In the genomic region with DNA sequence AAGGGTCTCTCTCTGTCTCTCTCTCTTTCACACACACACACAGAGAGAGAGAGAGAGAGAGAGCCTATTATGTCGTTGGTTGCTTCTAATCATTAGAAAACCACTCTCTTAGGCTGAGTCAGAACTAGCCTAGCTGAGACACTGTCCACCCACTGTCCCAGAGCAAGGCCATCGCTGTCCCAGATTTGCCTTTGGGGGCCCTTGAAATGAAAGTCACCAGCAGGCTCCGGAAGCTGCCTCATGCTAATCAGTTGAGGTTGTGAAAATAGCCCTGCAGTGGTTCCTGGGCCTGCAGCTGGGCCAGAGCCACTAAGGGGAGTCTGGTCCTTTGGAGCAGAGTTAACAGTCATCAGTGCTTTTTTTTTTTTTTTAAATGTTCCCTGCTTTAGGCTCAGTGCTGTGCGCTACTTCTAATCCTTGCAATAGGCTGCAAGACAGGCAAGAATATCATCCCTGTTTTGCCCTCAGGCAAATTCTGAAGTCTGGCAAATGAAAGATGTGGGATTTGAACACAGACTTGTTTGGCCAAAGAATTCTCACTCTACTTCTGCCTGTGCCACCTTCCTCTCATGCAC, we compare ENCODE assay signal across 29 mouse cellular contexts.
A peak's percentile ranks its signal among the peaks of the same experiment; 100 is the strongest.
DNase-seq lines count a peak whose midpoint lies in the region; ATAC-seq lines count a peak whose summit lies in the region.
"Had no signal": no experiment of that assay in that cellular context is flagged by ENCODE, and none has a peak within 500 bp of the region (broad histone marks: within the 10 kb centered on the region; RNA-seq: fewer than 3 reads in every experiment).

No protein-coding gene starts in this region.

- peaks cover 4% of the 10 kb centered on the region; the same call in 1 of the 2 replicates for H3K27me3 ChIP-seq in heart, embryonic 15.5 days
- H3K27me3 ChIP-seq in heart, embryonic 10.5 days (ENCODE audit: insufficient read depth, poor library complexity, severe bottlenecking): peaks cover 25% of the 10 kb centered on the region

- no peak overlapping the region for H3K4me2 ChIP-seq in heart, embryonic 15.5 days
- H3K4me2 ChIP-seq: hindbrain, embryonic 14.5 days; limb, embryonic 13.5 days; liver, embryonic 11.5 days; lung, embryonic 15.5 days; midbrain, embryonic 11.5 days; neural tube, embryonic 12.5 days had no signal

- no peak for ATAC-seq in heart, embryonic 15.5 days (replicated peaks; ENCODE audit: insufficient number of reproducible peaks, insufficient read depth, low FRiP score, low read depth)
- ATAC-seq: forebrain, embryonic 16.5 days; intestine, postnatal 0 days had no signal

- peaks cover 54% of the 10 kb centered on the region for H3K4me1 ChIP-seq in heart, embryonic 15.5 days (replicated peaks)
- peaks cover 51% of the 10 kb centered on the region for H3K4me1 ChIP-seq in heart, embryonic 10.5 days

- WGBS in heart, embryonic 15.5 days: 32% methylated on average over 4 of the region's 4 CpGs
- 27% methylated on average over 4 of the region's 4 CpGs for WGBS in heart, embryonic 10.5 days

- peak; percentile 94 for DNase-seq in heart, adult 11 months
- DNase-seq in heart, adult 18-20 months: no peak
- DNase-seq in heart, embryonic 10.5 days (ENCODE audit: low spot score): no peak
- peak; percentile 30 for DNase-seq in A20 (ENCODE audit: low read depth, low spot score)
- peak; percentile 55 for DNase-seq in adrenal gland, postnatal 10 days
- no peak for DNase-seq in right cerebral cortex, postnatal 4 days
- no peak for DNase-seq in embryo, embryonic 11 days
- DNase-seq: B cell, adult 2 months; cerebellum, adult 18-20 months; cerebellum, postnatal 10 days; gastrocnemius, adult 2 months; gastrocnemius, postnatal 36 days; heart, postnatal 14 days; kidney, adult 9 months; kidney, postnatal 14 days; right cerebral cortex, adult 18-20 months; thymus, adult 2 months; thymus, postnatal 36 days had no signal

- no peak overlapping the region for H3K4me3 ChIP-seq in heart, embryonic 15.5 days
- no peak overlapping the region for H3K4me3 ChIP-seq in heart, embryonic 10.5 days
- H3K4me3 ChIP-seq: erythroblast, embryonic 14.5 days; gastrocnemius, adult 2 months; limb, embryonic 13.5 days; lung, embryonic 15.5 days; myocyte; neural tube, embryonic 12.5 days had no signal

- no peaks in the 10 kb centered on the region for H3K9me3 ChIP-seq in heart, embryonic 15.5 days (replicated peaks)
- H3K9me3 ChIP-seq in heart, embryonic 10.5 days: no peaks in the 10 kb centered on the region
- H3K9me3 ChIP-seq: limb, embryonic 13.5 days; lung, embryonic 15.5 days; neural tube, embryonic 12.5 days had no signal

- H3K36me3 ChIP-seq in heart, embryonic 15.5 days: no peaks in the 10 kb centered on the region
- H3K36me3 ChIP-seq in heart, embryonic 10.5 days: no peaks in the 10 kb centered on the region
- H3K36me3 ChIP-seq: limb, embryonic 13.5 days; lung, embryonic 15.5 days; neural tube, embryonic 12.5 days had no signal

- H3K27ac ChIP-seq in heart, embryonic 15.5 days: peak overlapping the region; percentile 72
- H3K27ac ChIP-seq in heart, embryonic 10.5 days: no peak overlapping the region; the same call in 1 of the 2 replicates
- H3K27ac ChIP-seq: gastrocnemius, adult 2 months; hindbrain, embryonic 14.5 days; limb, embryonic 13.5 days; lung, embryonic 15.5 days; neural tube, embryonic 12.5 days had no signal

- no peak overlapping the region for H3K9ac ChIP-seq in heart, embryonic 15.5 days
- H3K9ac ChIP-seq: hindbrain, embryonic 14.5 days; limb, embryonic 13.5 days; lung, embryonic 15.5 days; neural tube, embryonic 12.5 days had no signal

Comparison
In these comparisons a context has a peak if more than half of its experiments do, and no peak if none do; other contexts are left out.
1. DNase-seq: peak in heart, adult 11 months (single experiment), A20 (single experiment) and adrenal gland, postnatal 10 days (single experiment); none in heart, adult 18-20 months (0 of 2), heart, embryonic 10.5 days (single experiment), right cerebral cortex, postnatal 4 days (single experiment) and embryo, embryonic 11 days (single experiment).